Mouse (Mus musculus): Measurements from ENCODE around the gene Pkn3.

DNA sequence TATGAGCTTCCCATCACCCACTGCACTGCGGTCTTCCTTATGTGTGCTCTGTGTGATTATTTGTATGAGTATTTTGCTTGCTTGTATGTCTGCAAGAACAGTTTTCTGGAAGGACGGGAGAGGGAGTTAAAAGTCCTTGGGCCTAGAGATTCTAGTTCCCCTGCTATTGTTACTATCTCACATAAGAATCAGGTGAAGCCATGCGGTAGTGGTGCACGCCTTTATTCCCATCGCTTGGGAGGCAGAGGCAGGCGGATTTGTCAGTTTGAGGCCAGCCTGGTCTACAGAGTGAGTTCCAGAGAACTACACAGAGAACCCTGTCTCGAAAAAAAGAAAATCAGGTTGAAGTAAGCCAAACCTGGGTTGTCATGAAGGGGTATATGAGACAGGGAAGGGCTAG is 4.6 kb upstream of the Pkn3 start:
- TF ChIP-seq POLR2A (IDR thresholded peaks at IDR 0.05; ENCODE audit: insufficient read length, low read depth) (no peak), MYOD1 (IDR thresholded peaks at IDR 0.05; ENCODE audit: control insufficient read depth in 1 of 3, insufficient read length in 2 of 3, low read depth in 2 of 3) (no peak)
